Mouse (Mus musculus): ENCODE data around the gene Kremen1.
A peak's percentile ranks its signal among the peaks of the same experiment; 100 is the strongest.

Kremen1 gene

GRCm38 (mm10) chr11:5214483-5215040, 46.8 kb downstream of the Kremen1 start:
- DNase-seq, result no peak

GRCm38 (mm10) chr11:5203054-5203453, 58.3 kb downstream of the Kremen1 start:
- no peak for DNase-seq

- no peak for DNase-seq
Observed at GRCm38 (mm10) chr11:5201799-5202680, 59.3 kb downstream of the Kremen1 start.

- DNase-seq, result no peak
Observed at GRCm38 (mm10) chr11:5199879-5200278, 61.5 kb downstream of the Kremen1 start.

GRCm38 (mm10) chr11:5197068-5197467, 64.3 kb downstream of the Kremen1 start:
- no peak for DNase-seq

- DNase-seq, result no peak
Observed at GRCm38 (mm10) chr11:5196583-5196982, 64.8 kb downstream of the Kremen1 start.

GRCm38 (mm10) chr11:5193576-5193881, 67.8 kb downstream of the Kremen1 start:
- no peak for DNase-seq

GRCm38 (mm10) chr11:5192840-5193575, 68.3 kb downstream of the Kremen1 start:
- DNase-seq, result no peak

GRCm38 (mm10) chr11:5192084-5192516, 69.3 kb downstream of the Kremen1 start:
- no peak for DNase-seq

- DNase-seq, result no peak
Observed at GRCm38 (mm10) chr11:5189239-5189933, 72.0 kb downstream of the Kremen1 start.

GRCm38 (mm10) chr11:5188170-5188569, 73.2 kb downstream of the Kremen1 start:
- DNase-seq, result no peak

- DNase-seq, result no peak
Observed at GRCm38 (mm10) chr11:5184832-5185231, 76.5 kb downstream of the Kremen1 start.

- no peak for DNase-seq
Observed at GRCm38 (mm10) chr11:5184250-5184649, 77.1 kb downstream of the Kremen1 start.

GRCm38 (mm10) chr11:5182870-5183269, 78.5 kb downstream of the Kremen1 start:
- DNase-seq, result no peak

- DNase-seq, result peak; percentile 85 to 90
Observed at GRCm38 (mm10) chr11:5181850-5182404, 79.4 kb downstream of the Kremen1 start.

GRCm38 (mm10) chr11:5179391-5179790, 82.0 kb downstream of the Kremen1 start:
- no peak for DNase-seq

GRCm38 (mm10) chr11:5177171-5177570, 84.2 kb downstream of the Kremen1 start:
- DNase-seq, result peak; percentile 71 to 88

GRCm38 (mm10) chr11:5176685-5177084, 84.7 kb downstream of the Kremen1 start:
- DNase-seq, result peak; percentile 30 to 70

GRCm38 (mm10) chr11:5175866-5176265, 85.5 kb downstream of the Kremen1 start:
- DNase-seq, result no peak

- no peak for DNase-seq
Observed at GRCm38 (mm10) chr11:5175141-5175540, 86.2 kb downstream of the Kremen1 start.

GRCm38 (mm10) chr11:5172861-5173260, 88.5 kb downstream of the Kremen1 start:
- DNase-seq, result no peak

- DNase-seq, result no peak
Observed at GRCm38 (mm10) chr11:5167311-5167710, 94.0 kb downstream of the Kremen1 start.

GRCm38 (mm10) chr11:5165471-5165916, 95.9 kb downstream of the Kremen1 start:
- DNase-seq, result no peak

Data from thymus, adult 18-20 months (tissue).